Mouse (Mus musculus) adrenal gland, adult 10 weeks (tissue): ENCODE measurements around the gene Arg2. TPM values are rescaled to one million over a fixed set of nuclear protein-coding genes. Genes with fewer than 3 reads are reported as not detected.

Experiments used
- polyA plus RNA-seq: library from polyadenylated mRNA; stranded (reverse); fragments of 350-450 nt; fragmentation: Illumina TruSeq; extraction: RNeasy Lipid Tissue Mini Kit (QIAGEN cat#74804); gene quantifications from one replicate; pipeline ENCODE4 v1.2.3, GENCODE M21; 2014; ENCODE audit warnings: low read depth, low replicate concordance

Gene Arg2
- polyA plus RNA-seq, result not detected

GRCm38 (mm10) chr12:79130299-79131177 lies at the start of gene Arg2:
Arg2 (plus strand) TSS chr12:79130777.

GRCm38 (mm10) chr12:79089182-79089812 lies 41.3 kb upstream of the Arg2 start, which contains the start of gene Pigh:
Pigh (minus strand) TSS chr12:79089651.

GRCm38 (mm10) chr12:79172019-79172941 lies 41.7 kb downstream of the Arg2 start, which contains the start of gene Vti1b:
Vti1b (minus strand) TSS chr12:79172667.

GRCm38 (mm10) chr12:79192193-79192592 lies 61.6 kb downstream of the Arg2 start, which contains the start of gene Rdh11:
Rdh11 (minus strand) TSS chr12:79192293.

Other genes starting within 250 kb of the Arg2 start
- gene Plek2, start 223.8 kb upstream of the Arg2 start, polyA plus RNA-seq, result not detected
- gene Tmem229b, start 123.2 kb upstream of the Arg2 start, polyA plus RNA-seq, result 2.2 TPM
- 3.1 TPM for gene Plekhh1, start 101.6 kb upstream of the Arg2 start, polyA plus RNA-seq
- gene Pigh, start 41.1 kb upstream of the Arg2 start, polyA plus RNA-seq, result 28.5 TPM
- 126 TPM for gene Vti1b, start 41.9 kb downstream of the Arg2 start, polyA plus RNA-seq
- gene Rdh11, start 61.5 kb downstream of the Arg2 start, polyA plus RNA-seq, result 43.8 TPM
- 1.2 TPM for gene Rdh12, start 78.1 kb downstream of the Arg2 start, polyA plus RNA-seq
- 9.9 TPM for gene Zfyve26, start 165.5 kb downstream of the Arg2 start, polyA plus RNA-seq
- 0.29 TPM for gene Rad51b, start 166.5 kb downstream of the Arg2 start, polyA plus RNA-seq